Mouse (Mus musculus): ENCODE results near the gene Nat8l.

DNA sequence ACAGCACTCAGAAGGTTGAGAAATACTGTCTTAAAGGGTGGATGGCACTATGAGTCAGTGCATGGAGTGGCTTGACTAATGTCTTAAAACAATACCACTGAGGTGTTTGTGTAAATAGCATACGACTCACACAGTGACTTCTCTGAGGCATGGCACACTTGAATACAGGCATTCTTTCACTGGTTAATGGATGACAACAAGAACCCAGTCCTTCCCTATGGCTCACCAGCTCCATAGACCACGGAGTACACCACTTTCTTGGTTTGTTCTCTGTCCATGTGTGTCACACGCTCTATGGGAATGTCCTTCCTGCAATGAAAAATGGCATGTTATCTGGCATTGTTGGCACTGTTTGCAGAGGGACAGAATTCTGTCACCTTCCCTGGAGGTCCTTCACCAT lies 36.7 kb downstream of the Nat8l start:
- TF ChIP-seq GATA1 (IDR thresholded peaks at IDR 0.05; ENCODE audit: low read length) (no peak), TAL1 (IDR thresholded peaks at IDR 0.05; ENCODE audit: low read length) (no peak)
